Mouse (Mus musculus): ENCODE results near the gene Map2k2.

DNA sequence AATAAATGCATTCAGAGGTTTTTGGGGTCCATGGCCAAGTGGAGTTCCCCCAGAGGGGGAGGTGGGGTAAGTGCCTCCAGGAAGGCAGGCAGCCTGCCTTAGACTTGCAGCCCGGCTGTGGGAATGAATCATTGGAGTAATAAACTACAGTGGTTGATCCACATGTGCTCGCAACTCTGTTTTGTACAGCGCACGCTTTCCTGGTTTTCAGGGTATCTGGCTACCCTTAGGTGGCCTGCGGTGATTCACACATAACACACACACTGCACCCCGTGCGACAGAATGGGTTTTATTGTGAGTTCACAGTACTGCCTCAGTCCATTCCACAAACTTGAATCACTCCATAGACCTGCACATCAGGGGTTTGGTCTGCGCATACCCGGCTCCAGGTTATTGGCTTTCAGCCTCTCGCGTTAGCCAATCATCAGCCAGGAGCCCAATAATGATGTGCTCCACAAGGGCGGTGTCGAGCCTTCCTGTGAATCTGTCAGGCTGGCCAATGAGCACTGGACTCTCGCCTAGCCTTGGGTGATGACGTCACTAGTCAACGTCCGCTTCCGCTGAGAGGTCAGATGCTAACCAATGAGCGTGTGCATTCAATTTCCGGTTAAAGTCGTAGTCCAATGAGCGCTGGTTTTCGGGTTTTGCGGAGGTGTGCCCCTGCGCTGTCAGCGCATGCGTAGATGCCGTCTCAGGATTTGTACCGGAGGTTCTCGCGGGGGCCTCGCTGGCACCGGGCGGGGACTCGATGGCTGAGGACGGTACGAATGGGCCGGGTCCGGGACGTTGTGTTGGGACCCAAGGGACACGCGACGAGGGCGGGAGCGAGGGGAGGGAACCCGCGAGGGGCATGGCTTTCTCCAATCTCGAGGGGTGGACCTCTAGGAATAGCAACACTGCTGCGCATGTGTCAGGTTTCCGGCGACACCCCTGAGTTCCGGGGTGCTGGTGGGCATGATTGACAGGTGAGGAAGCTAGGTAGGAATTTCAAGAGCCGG is 76.9 kb downstream of the Map2k2 start, which contains the start of gene Dapk3:
- TF ChIP-seq CTCF (IDR thresholded peaks at IDR 0.05) (0 out of 2 replicates have a peak, but pooled peaks have one; percentile 11), EP300 (IDR thresholded peaks at IDR 0.05) (peak; percentile 65)
